8 mouse cellular contexts compared by ENCODE assay signal in the genomic region with DNA sequence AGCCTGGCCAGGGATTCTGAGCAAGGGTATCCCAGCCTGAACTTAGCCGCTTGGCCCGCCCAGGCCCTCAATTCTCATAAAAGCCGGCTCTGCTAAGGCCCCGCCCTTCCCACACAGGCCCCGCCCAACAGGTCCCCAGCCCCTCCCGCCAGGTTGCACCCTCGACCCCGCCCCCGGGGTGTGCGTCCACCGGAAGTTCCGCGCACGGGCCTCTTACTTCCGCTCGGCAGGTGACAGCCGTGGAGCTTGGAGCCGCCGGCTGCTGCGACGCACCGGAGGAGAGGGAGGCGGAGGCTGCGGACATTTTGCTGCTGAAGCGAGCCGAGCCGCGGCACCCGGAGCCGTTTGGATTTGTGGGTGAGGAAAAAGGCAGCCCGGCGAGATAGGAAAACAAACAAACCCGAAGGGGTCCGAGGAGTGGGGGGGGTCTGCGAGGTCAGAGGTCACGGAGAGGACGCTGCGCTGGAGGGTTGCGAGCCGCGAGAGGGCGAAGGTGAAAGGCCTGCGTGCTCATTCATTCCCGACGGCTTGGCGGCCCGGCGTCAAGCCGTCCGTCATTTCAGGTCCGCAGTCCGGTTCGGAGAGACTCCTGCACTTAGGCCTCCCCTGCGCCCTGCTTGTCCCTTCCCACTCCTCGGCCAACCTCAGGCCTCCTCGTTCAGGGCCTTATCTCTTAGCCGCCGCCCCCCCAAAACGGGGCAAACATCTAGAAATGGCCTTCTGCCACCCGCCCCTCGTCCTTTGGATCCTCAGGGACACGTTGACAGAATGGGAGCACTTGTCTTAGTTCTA. TPM values are rescaled to one million over a fixed set of nuclear protein-coding genes. Genes with fewer than 3 reads are reported as not detected.
DNase-seq lines count a peak whose midpoint lies in the region; ATAC-seq and TF ChIP-seq lines count a peak whose summit lies in the region.

A gene (plus strand): TSS at position 130 of the 792 bp plus-strand sequence.

- peak; percentile 61 for TF ChIP-seq POLR2A in embryonic fibroblast, embryonic 13.5 days (IDR thresholded peaks at IDR 0.05; ENCODE audit: low read depth, low read length)
- TF ChIP-seq POLR2A in limb, embryonic 14.5 days (IDR thresholded peaks at IDR 0.05; ENCODE audit: borderline replicate concordance, extremely low read depth, insufficient read depth, insufficient read length), result no peak
- peak; percentile 48 for TF ChIP-seq POLR2A in spleen, adult 2 months (IDR thresholded peaks at IDR 0.05; ENCODE audit: low read depth, low read length)

- peak; percentile 94 for ATAC-seq in kidney, embryonic 14.5 days (ENCODE audit: low FRiP score, low TSS enrichment)
- peak; percentile 93 for ATAC-seq in limb, embryonic 14.5 days (ENCODE audit: low FRiP score, low read depth)
- peak; percentile 87 for ATAC-seq in midbrain, embryonic 16.5 days

- 2% methylated on average over 62 of the region's 62 CpGs for WGBS in kidney, embryonic 14.5 days
- WGBS in limb, embryonic 14.5 days, result under 1% methylated on average over 53 of the region's 62 CpGs
- WGBS in midbrain, embryonic 16.5 days, result 1% methylated on average over 62 of the region's 62 CpGs
- 2% methylated on average over 53 of the region's 62 CpGs for WGBS in spleen, adult 2 months

- no peak within 1 kb of the TSS for H3K27ac ChIP-seq in embryonic fibroblast, embryonic 13.5 days (ENCODE audit: insufficient read depth, low read length)
- H3K27ac ChIP-seq in kidney, embryonic 14.5 days (ENCODE audit: low read depth, low read length), result no peak within 1 kb of the TSS
- no peak within 1 kb of the TSS for H3K27ac ChIP-seq in limb, embryonic 14.5 days (replicated peaks; ENCODE audit: low read depth, low read length)
- peak within 1 kb of the TSS; percentile 54; the same call in 1 of the 2 replicates for H3K27ac ChIP-seq in midbrain, embryonic 16.5 days (ENCODE audit: low read length)
- peak within 1 kb of the TSS; percentile 70 for H3K27ac ChIP-seq in spleen, adult 2 months (ENCODE audit: insufficient read depth, low read length)

- peak within 1 kb of the TSS; percentile 94 for H3K4me3 ChIP-seq in embryonic fibroblast, embryonic 13.5 days (ENCODE audit: insufficient read depth, low read length)
- peak within 1 kb of the TSS; percentile 62 for H3K4me3 ChIP-seq in kidney, embryonic 14.5 days (ENCODE audit: low read length)
- peak within 1 kb of the TSS; percentile 71 for H3K4me3 ChIP-seq in limb, embryonic 14.5 days (replicated peaks; ENCODE audit: low read length)
- H3K4me3 ChIP-seq in midbrain, embryonic 16.5 days (ENCODE audit: low read depth, low read length), result peak within 1 kb of the TSS; percentile 65
- peak within 1 kb of the TSS; percentile 86 for H3K4me3 ChIP-seq in spleen, adult 2 months (ENCODE audit: extremely low read depth, insufficient read depth, insufficient read length)

- no peak for TF ChIP-seq CTCF in embryonic fibroblast, embryonic 13.5 days (IDR thresholded peaks at IDR 0.05; ENCODE audit: borderline replicate concordance, insufficient read depth, low read length)
- no peak for TF ChIP-seq CTCF in spleen, adult 2 months (IDR thresholded peaks at IDR 0.05; ENCODE audit: extremely low read depth, insufficient read depth, insufficient read length, insufficient replicate concordance)

- peak within 1 kb of the TSS; percentile 50 for H3K9ac ChIP-seq in kidney, embryonic 14.5 days (ENCODE audit: low read depth, low read length)
- peak within 1 kb of the TSS; percentile 65 for H3K9ac ChIP-seq in limb, embryonic 14.5 days (ENCODE audit: low read depth, low read length, severe bottlenecking)
- H3K9ac ChIP-seq in midbrain, embryonic 16.5 days (ENCODE audit: low read depth, low read length), result peak within 1 kb of the TSS; percentile 80

- peaks cover 6% of the 10 kb centered on the region for H3K4me1 ChIP-seq in embryonic fibroblast, embryonic 13.5 days (ENCODE audit: control insufficient read depth, insufficient read depth, low read length)
- peaks cover 3% of the 10 kb centered on the region; the same call in 1 of the 2 replicates for H3K4me1 ChIP-seq in kidney, embryonic 14.5 days (ENCODE audit: control insufficient read depth, insufficient read depth, low read length)
- peaks cover 10% of the 10 kb centered on the region for H3K4me1 ChIP-seq in limb, embryonic 14.5 days (ENCODE audit: control insufficient read depth, insufficient read depth, low read length)
- H3K4me1 ChIP-seq in midbrain, embryonic 16.5 days (ENCODE audit: control insufficient read depth, insufficient read depth, low read length), result peaks cover 16% of the 10 kb centered on the region
- peaks cover 19% of the 10 kb centered on the region; the same call in 1 of the 2 replicates for H3K4me1 ChIP-seq in spleen, adult 2 months (ENCODE audit: control insufficient read depth, insufficient read depth, insufficient read length)

- no peaks in the 10 kb centered on the region for H3K27me3 ChIP-seq in kidney, embryonic 14.5 days (ENCODE audit: control insufficient read depth, insufficient read depth, low read length)
- H3K27me3 ChIP-seq in limb, embryonic 14.5 days (ENCODE audit: control insufficient read depth, insufficient read depth, low read length), result no peaks in the 10 kb centered on the region
- H3K27me3 ChIP-seq in midbrain, embryonic 16.5 days (ENCODE audit: control insufficient read depth, insufficient read depth, low read depth, low read length), result no peaks in the 10 kb centered on the region
- no peaks in the 10 kb centered on the region for H3K27me3 ChIP-seq in spleen, adult 2 months (ENCODE audit: control insufficient read depth, insufficient read depth, low read length)

- peak; percentile 99 for DNase-seq in B cell, adult 2 months
- DNase-seq in brain, adult 2 months (ENCODE audit: low read depth, low spot score), result peak; percentile 95
- peak; percentile 83 to 84 for DNase-seq in heart, adult 9 months (ENCODE audit: low spot score in 2 of 2)
- DNase-seq in limb, embryonic 14.5 days (ENCODE audit: low spot score), result peak; percentile 85
- DNase-seq in spleen, adult 2 months (ENCODE audit: low read depth in 1 of 2, low spot score in 2 of 2), result peak; percentile 85 to 96

- peaks cover 4% of the 10 kb centered on the region; the same call in 1 of the 2 replicates for H3K36me3 ChIP-seq in kidney, embryonic 14.5 days (ENCODE audit: control insufficient read depth, insufficient read depth, low read length)
- H3K36me3 ChIP-seq in limb, embryonic 14.5 days (ENCODE audit: control insufficient read depth, insufficient read depth, low read length), result no peaks in the 10 kb centered on the region; the same call in 1 of the 2 replicates
- no peaks in the 10 kb centered on the region for H3K36me3 ChIP-seq in midbrain, embryonic 16.5 days (ENCODE audit: control insufficient read depth, insufficient read depth, low read length)
- peaks cover under 1% of the 10 kb centered on the region; the same call in 1 of the 2 replicates for H3K36me3 ChIP-seq in spleen, adult 2 months (ENCODE audit: control insufficient read depth, insufficient read depth, low read length)

- no peaks in the 10 kb centered on the region for H3K9me3 ChIP-seq in kidney, embryonic 14.5 days (ENCODE audit: control insufficient read depth, low read length)
- no peaks in the 10 kb centered on the region for H3K9me3 ChIP-seq in limb, embryonic 14.5 days (ENCODE audit: control insufficient read depth, low read length)
- H3K9me3 ChIP-seq in midbrain, embryonic 16.5 days (replicated peaks; ENCODE audit: control insufficient read depth, low read length, poor library complexity, severe bottlenecking), result no peaks in the 10 kb centered on the region

- H3K4me2 ChIP-seq in kidney, embryonic 14.5 days (replicated peaks; ENCODE audit: low read depth, low read length), result peak within 1 kb of the TSS; percentile 68
- H3K4me2 ChIP-seq in limb, embryonic 14.5 days (replicated peaks; ENCODE audit: low read depth, low read length, severe bottlenecking), result peak within 1 kb of the TSS; percentile 91
- peak within 1 kb of the TSS; percentile 93 for H3K4me2 ChIP-seq in midbrain, embryonic 16.5 days (ENCODE audit: low read length)

RNA-seq across cellular contexts. Expression of the gene that starts here (rescaled TPM):
- 62.4 and 65.8 TPM in 2 replicates for polyA plus RNA-seq in embryonic fibroblast, embryonic 13.5 days (2011; ENCODE audit: insufficient read length, low read depth, missing spikeins)
- polyA plus RNA-seq in kidney, embryonic 14.5 days (2014; fragmentation: Nextera tagmentation; extraction: Ambion mirVana), result 35.1 and 62.6 TPM in 2 replicates
- polyA plus RNA-seq in limb, embryonic 14.5 days (2012; rRNA removed), result 52.0 and 59.8 TPM in 2 replicates
- polyA plus RNA-seq in limb, embryonic 14.5 days (2014; fragmentation: Nextera tagmentation; extraction: Ambion mirVana), result 49.0 and 51.3 TPM in 2 replicates
- 104 and 108 TPM in 2 replicates for polyA plus RNA-seq in midbrain, embryonic 16.5 days (2015; fragmentation: Nextera tagmentation; extraction: Ambion mirVana)
- polyA plus RNA-seq in spleen, adult 2 months (2012; rRNA removed), result 79.7 and 92.9 TPM in 2 replicates

Comparison
In these comparisons a context has a peak if more than half of its experiments do, and no peak if none do; other contexts are left out.
1. H3K27ac ChIP-seq: peak in midbrain, embryonic 16.5 days (single experiment) and spleen, adult 2 months (single experiment); none in embryonic fibroblast, embryonic 13.5 days (single experiment), kidney, embryonic 14.5 days (single experiment) and limb, embryonic 14.5 days (single experiment).
2. Peak in every context shown above with its lines, with median percentiles within 50 percentile points of each other: DNase-seq, H3K4me3 ChIP-seq, ATAC-seq, H3K4me2 ChIP-seq and H3K9ac ChIP-seq.